Mouse (Mus musculus): ENCODE data around the gene Mylk. TPM values are rescaled to one million over a fixed set of nuclear protein-coding genes. Genes with fewer than 3 reads are reported as not detected.

Mylk gene
- polyA plus RNA-seq, 1 experiment from 2014 or later, result 144 TPM

- Histone ChIP-seq H3K4me2 (ENCODE audit: low read depth, low read length) (no peak overlapping the region), H3K4me1 (replicated peaks; ENCODE audit: control insufficient read depth, insufficient read depth, low read length) (no peaks in the 10 kb centered on the region), H3K36me3 (ENCODE audit: control insufficient read depth, insufficient read depth, low read length) (peaks cover 2% of the 10 kb centered on the region; the same call in 1 of the 2 replicates), H3K9ac (ENCODE audit: low read length) (no peak overlapping the region), H3K27me3 (ENCODE audit: control insufficient read depth, insufficient read depth, low read depth, low read length) (no peaks in the 10 kb centered on the region), H3K27ac (ENCODE audit: low read length) (no peak overlapping the region), H3K9me3 (ENCODE audit: control insufficient read depth, low read length) (no peaks in the 10 kb centered on the region), H3K4me3 (ENCODE audit: low read length) (no peak overlapping the region)
- 86% methylated on average over 1 of the region's 1 CpGs for WGBS
- ATAC-seq (ENCODE audit: low read depth), result no peak
Observed at GRCm38 (mm10) chr16:34729371-34729770, 15.6 kb upstream of the Mylk start.

- Histone ChIP-seq H3K9me3 (ENCODE audit: control insufficient read depth, low read length) (no peaks in the 10 kb centered on the region), H3K4me1 (replicated peaks; ENCODE audit: control insufficient read depth, insufficient read depth, low read length) (no peaks in the 10 kb centered on the region), H3K4me3 (ENCODE audit: low read length) (no peak overlapping the region), H3K27me3 (ENCODE audit: control insufficient read depth, insufficient read depth, low read depth, low read length) (no peaks in the 10 kb centered on the region), H3K4me2 (ENCODE audit: low read depth, low read length) (no peak overlapping the region), H3K27ac (ENCODE audit: low read length) (no peak overlapping the region), H3K9ac (ENCODE audit: low read length) (no peak overlapping the region), H3K36me3 (ENCODE audit: control insufficient read depth, insufficient read depth, low read length) (no peaks in the 10 kb centered on the region)
- 85% methylated on average over 4 of the region's 4 CpGs for WGBS
- no peak for ATAC-seq (ENCODE audit: low read depth)
Observed at GRCm38 (mm10) chr16:34738656-34739233, 6.3 kb upstream of the Mylk start.

GRCm38 (mm10) chr16:34742930-34743329 is 2.1 kb upstream of the Mylk start:
- Histone ChIP-seq H3K4me1 (replicated peaks; ENCODE audit: control insufficient read depth, insufficient read depth, low read length) (peaks cover 4% of the 10 kb centered on the region), H3K9ac (ENCODE audit: low read length) (no peak overlapping the region), H3K4me2 (ENCODE audit: low read depth, low read length) (no peak overlapping the region), H3K9me3 (ENCODE audit: control insufficient read depth, low read length) (no peaks in the 10 kb centered on the region), H3K27me3 (ENCODE audit: control insufficient read depth, insufficient read depth, low read depth, low read length) (no peaks in the 10 kb centered on the region; the same call in 1 of the 2 replicates), H3K27ac (ENCODE audit: low read length) (no peak overlapping the region), H3K4me3 (ENCODE audit: low read length) (no peak overlapping the region), H3K36me3 (ENCODE audit: control insufficient read depth, insufficient read depth, low read length) (no peaks in the 10 kb centered on the region)
- no peak for ATAC-seq (ENCODE audit: low read depth)
- 46% methylated on average over 2 of the region's 2 CpGs for WGBS

GRCm38 (mm10) chr16:34748081-34748720 is 3.2 kb downstream of the Mylk start:
- WGBS, result 37% methylated on average over 11 of the region's 11 CpGs
- H3K4me2 ChIP-seq (ENCODE audit: low read depth, low read length), result no peak overlapping the region
- no peaks in the 10 kb centered on the region; the same call in 1 of the 2 replicates for H3K27me3 ChIP-seq (ENCODE audit: control insufficient read depth, insufficient read depth, low read depth, low read length)
- no peak overlapping the region for H3K9ac ChIP-seq (ENCODE audit: low read length)
- no peaks in the 10 kb centered on the region for H3K36me3 ChIP-seq (ENCODE audit: control insufficient read depth, insufficient read depth, low read length)
- no peak overlapping the region for H3K27ac ChIP-seq (ENCODE audit: low read length)
- ATAC-seq (ENCODE audit: low read depth), result no peak
- H3K9me3 ChIP-seq (ENCODE audit: control insufficient read depth, low read length), result no peaks in the 10 kb centered on the region; the same call in 1 of the 2 replicates
- H3K4me3 ChIP-seq (ENCODE audit: low read length), result no peak overlapping the region
- H3K4me1 ChIP-seq (replicated peaks; ENCODE audit: control insufficient read depth, insufficient read depth, low read length), result peaks cover 4% of the 10 kb centered on the region

GRCm38 (mm10) chr16:34749536-34749935 is 4.5 kb downstream of the Mylk start:
- Histone ChIP-seq H3K4me2 (ENCODE audit: low read depth, low read length) (no peak overlapping the region), H3K36me3 (ENCODE audit: control insufficient read depth, insufficient read depth, low read length) (no peaks in the 10 kb centered on the region), H3K9me3 (ENCODE audit: control insufficient read depth, low read length) (no peaks in the 10 kb centered on the region; the same call in 1 of the 2 replicates), H3K9ac (ENCODE audit: low read length) (no peak overlapping the region), H3K27me3 (ENCODE audit: control insufficient read depth, insufficient read depth, low read depth, low read length) (no peaks in the 10 kb centered on the region), H3K4me1 (replicated peaks; ENCODE audit: control insufficient read depth, insufficient read depth, low read length) (peaks cover 4% of the 10 kb centered on the region), H3K27ac (ENCODE audit: low read length) (no peak overlapping the region), H3K4me3 (ENCODE audit: low read length) (no peak overlapping the region)
- 80% methylated on average over 4 of the region's 4 CpGs for WGBS
- ATAC-seq (ENCODE audit: low read depth), result no peak

- H3K4me1 ChIP-seq (replicated peaks; ENCODE audit: control insufficient read depth, insufficient read depth, low read length), result no peaks in the 10 kb centered on the region; the same call in 1 of the 2 replicates
- H3K36me3 ChIP-seq (ENCODE audit: control insufficient read depth, insufficient read depth, low read length), result no peaks in the 10 kb centered on the region
- H3K27ac ChIP-seq (ENCODE audit: low read length), result no peak overlapping the region
- no peak overlapping the region for H3K4me3 ChIP-seq (ENCODE audit: low read length)
- no peaks in the 10 kb centered on the region for H3K27me3 ChIP-seq (ENCODE audit: control insufficient read depth, insufficient read depth, low read depth, low read length)
- no peak overlapping the region for H3K9ac ChIP-seq (ENCODE audit: low read length)
- no peak for ATAC-seq (ENCODE audit: low read depth)
- H3K4me2 ChIP-seq (ENCODE audit: low read depth, low read length), result no peak overlapping the region
- WGBS, result 65% methylated on average over 3 of the region's 3 CpGs
- H3K9me3 ChIP-seq (ENCODE audit: control insufficient read depth, low read length), result no peaks in the 10 kb centered on the region; the same call in 1 of the 2 replicates
Observed at GRCm38 (mm10) chr16:34752026-34752425, 7.0 kb downstream of the Mylk start.

GRCm38 (mm10) chr16:34752977-34753376 is 8.0 kb downstream of the Mylk start:
- H3K9ac ChIP-seq (ENCODE audit: low read length), result no peak overlapping the region
- no peak overlapping the region for H3K27ac ChIP-seq (ENCODE audit: low read length)
- no peak overlapping the region for H3K4me3 ChIP-seq (ENCODE audit: low read length)
- H3K4me1 ChIP-seq (replicated peaks; ENCODE audit: control insufficient read depth, insufficient read depth, low read length), result no peaks in the 10 kb centered on the region; the same call in 1 of the 2 replicates
- no peaks in the 10 kb centered on the region for H3K27me3 ChIP-seq (ENCODE audit: control insufficient read depth, insufficient read depth, low read depth, low read length)
- H3K9me3 ChIP-seq (ENCODE audit: control insufficient read depth, low read length), result no peaks in the 10 kb centered on the region; the same call in 1 of the 2 replicates
- WGBS, result 86% methylated on average over 3 of the region's 3 CpGs
- no peak overlapping the region for H3K4me2 ChIP-seq (ENCODE audit: low read depth, low read length)
- ATAC-seq (ENCODE audit: low read depth), result no peak
- H3K36me3 ChIP-seq (ENCODE audit: control insufficient read depth, insufficient read depth, low read length), result no peaks in the 10 kb centered on the region

GRCm38 (mm10) chr16:34756991-34757390 is 12.0 kb downstream of the Mylk start:
- no peak overlapping the region for H3K9ac ChIP-seq (ENCODE audit: low read length)
- no peaks in the 10 kb centered on the region for H3K9me3 ChIP-seq (ENCODE audit: control insufficient read depth, low read length)
- H3K27me3 ChIP-seq (ENCODE audit: control insufficient read depth, insufficient read depth, low read depth, low read length), result no peaks in the 10 kb centered on the region
- no peak overlapping the region for H3K4me2 ChIP-seq (ENCODE audit: low read depth, low read length)
- 69% methylated on average over 7 of the region's 7 CpGs for WGBS
- H3K27ac ChIP-seq (ENCODE audit: low read length), result no peak overlapping the region
- no peaks in the 10 kb centered on the region for H3K36me3 ChIP-seq (ENCODE audit: control insufficient read depth, insufficient read depth, low read length)
- no peak for ATAC-seq (ENCODE audit: low read depth)
- H3K4me1 ChIP-seq (replicated peaks; ENCODE audit: control insufficient read depth, insufficient read depth, low read length), result peaks cover 3% of the 10 kb centered on the region; the same call in 1 of the 2 replicates
- no peak overlapping the region for H3K4me3 ChIP-seq (ENCODE audit: low read length)

- no peak overlapping the region for H3K4me3 ChIP-seq (ENCODE audit: low read length)
- H3K27ac ChIP-seq (ENCODE audit: low read length), result no peak overlapping the region
- H3K9me3 ChIP-seq (ENCODE audit: control insufficient read depth, low read length), result no peaks in the 10 kb centered on the region
- H3K9ac ChIP-seq (ENCODE audit: low read length), result no peak overlapping the region
- H3K27me3 ChIP-seq (ENCODE audit: control insufficient read depth, insufficient read depth, low read depth, low read length), result no peaks in the 10 kb centered on the region
- WGBS, result 55% methylated on average over 5 of the region's 5 CpGs
- H3K4me2 ChIP-seq (ENCODE audit: low read depth, low read length), result no peak overlapping the region
- H3K4me1 ChIP-seq (replicated peaks; ENCODE audit: control insufficient read depth, insufficient read depth, low read length), result peaks cover 3% of the 10 kb centered on the region; the same call in 1 of the 2 replicates
- H3K36me3 ChIP-seq (ENCODE audit: control insufficient read depth, insufficient read depth, low read length), result no peaks in the 10 kb centered on the region
- ATAC-seq (ENCODE audit: low read depth), result no peak
Observed at GRCm38 (mm10) chr16:34758205-34758604, 13.2 kb downstream of the Mylk start.

Data from lung, embryonic 16.5 days (tissue).